Mouse (Mus musculus): ENCODE data around the gene Metap1. TPM values are rescaled to one million over a fixed set of nuclear protein-coding genes. Genes with fewer than 3 reads are reported as not detected.

Metap1 gene
- polyA plus RNA-seq, 2 experiments: 21.9 to 22.2 TPM

DNA sequence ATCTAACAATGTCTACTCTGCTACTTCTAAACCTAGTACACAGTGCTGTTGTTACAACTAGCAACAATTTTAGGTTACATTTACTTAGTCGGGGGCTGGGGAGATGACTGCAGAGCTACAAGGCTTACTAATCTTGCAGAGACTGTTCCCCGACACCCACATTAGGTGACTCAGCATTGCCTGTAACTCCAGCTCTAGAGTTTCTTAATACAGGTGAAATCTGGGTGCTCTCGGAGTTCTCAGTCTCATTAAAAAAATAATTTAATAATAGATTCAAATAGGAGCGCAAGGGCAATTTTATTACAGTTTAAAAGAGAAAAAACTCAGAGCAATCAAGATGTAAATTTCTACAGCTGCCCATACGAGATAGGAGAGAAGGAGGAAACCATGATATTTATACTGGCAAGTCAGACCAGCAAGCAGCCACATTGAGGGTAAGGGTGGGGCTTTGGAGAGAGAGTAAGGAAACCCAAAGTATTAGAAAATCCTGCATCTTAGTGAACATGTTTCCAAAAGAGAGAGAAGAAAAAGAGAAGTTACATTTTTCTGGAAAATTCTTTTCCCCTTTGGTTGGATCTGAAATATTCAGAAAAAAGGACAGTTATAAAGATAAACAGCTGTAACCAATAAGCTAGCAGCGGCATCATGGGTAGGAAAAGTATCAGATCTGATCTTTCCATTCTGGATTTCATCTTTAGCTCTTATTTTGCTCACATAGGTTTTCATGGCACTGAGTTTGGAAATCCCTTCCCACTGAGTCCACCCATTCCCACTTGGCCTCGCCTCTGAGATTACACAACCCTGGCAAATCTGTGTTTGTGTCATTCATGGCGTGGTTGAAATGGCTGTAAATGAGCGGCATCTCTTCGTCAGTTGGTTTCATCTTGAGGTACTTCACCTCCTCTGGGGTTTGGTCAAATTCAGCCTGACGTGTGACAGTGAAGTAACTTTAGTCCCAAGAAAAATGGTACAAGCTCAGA is 6.1 kb upstream of the Metap1 start:
- TF ChIP-seq EP300 (IDR thresholded peaks at IDR 0.05; ENCODE audit: low read depth): no peak
- TF ChIP-seq CTCF (IDR thresholded peaks at IDR 0.05; ENCODE audit: low read depth): no peak
- Histone ChIP-seq H3K4me3 (ENCODE audit: insufficient read depth in 1 of 2, low read depth in 2 of 2, low read length in 2 of 2) (no peak overlapping the region; a peak in 1 of 4 replicates), H3K4me1 (replicated peaks; ENCODE audit: control insufficient read depth in 2 of 2, insufficient read depth in 2 of 2, low read length in 1 of 2) (peaks cover 12 to 13% of the 10 kb centered on the region in 2 experiments), H3K9ac (replicated peaks) (peak overlapping the region; percentile 31; the same call in 1 of the 2 replicates), H3K27me3 (ENCODE audit: control insufficient read depth, insufficient read depth, low read length) (no peaks in the 10 kb centered on the region), H3K36me3 (replicated peaks; ENCODE audit: control insufficient read depth, insufficient read depth, low read depth) (no peaks in the 10 kb centered on the region), H3K9me3 (ENCODE audit: control insufficient read depth, low read length) (no peaks in the 10 kb centered on the region), H3K4me2 (ENCODE audit: low read depth) (peak overlapping the region; percentile 36), H3K27ac (peak overlapping the region; percentile 27; the same call in 1 of the 2 replicates)
- 37% methylated on average over 11 of the region's 11 CpGs for WGBS (ENCODE audit: insufficient replicate concordance)
- peak; percentile 63 for ATAC-seq (ENCODE audit: insufficient read depth)
- DNase-seq (ENCODE audit: low read depth in 3 of 3, low spot score in 3 of 3): no peak

DNA sequence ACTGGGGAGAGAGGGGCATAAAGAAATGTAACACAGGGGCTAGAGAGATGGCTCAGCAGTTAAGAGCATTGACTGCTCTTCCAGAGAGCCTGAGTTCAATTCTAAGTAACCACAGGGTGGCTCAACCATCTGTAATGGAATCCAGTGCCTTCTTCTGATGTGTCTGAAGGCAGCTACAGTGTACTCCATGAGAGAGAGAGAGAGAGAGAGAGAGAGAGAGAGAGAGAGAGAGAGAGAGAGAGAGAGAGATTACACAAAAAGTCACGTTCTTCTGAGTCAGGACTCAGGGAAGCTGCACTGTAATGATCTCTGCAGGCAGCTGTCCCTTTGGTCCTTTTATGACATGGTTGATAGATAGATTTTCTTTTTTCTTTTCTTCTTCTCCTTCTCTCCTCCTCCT is 5.2 kb upstream of the Metap1 start:
- Histone ChIP-seq H3K4me3 (ENCODE audit: insufficient read depth in 1 of 2, low read depth in 2 of 2, low read length in 2 of 2) (no peak overlapping the region), H3K4me1 (replicated peaks; ENCODE audit: control insufficient read depth in 2 of 2, insufficient read depth in 2 of 2, low read length in 1 of 2) (peaks cover 12 to 15% of the 10 kb centered on the region in 2 experiments), H3K9me3 (ENCODE audit: control insufficient read depth, low read length) (no peaks in the 10 kb centered on the region), H3K9ac (replicated peaks) (no peak overlapping the region), H3K4me2 (ENCODE audit: low read depth) (no peak overlapping the region; the same call in 1 of the 2 replicates), H3K27ac (peak overlapping the region; percentile 27; the same call in 1 of the 2 replicates), H3K27me3 (ENCODE audit: control insufficient read depth, insufficient read depth, low read length) (no peaks in the 10 kb centered on the region), H3K36me3 (replicated peaks; ENCODE audit: control insufficient read depth, insufficient read depth, low read depth) (no peaks in the 10 kb centered on the region)
- WGBS (ENCODE audit: insufficient replicate concordance): 21% methylated on average over 1 of the region's 1 CpGs
- DNase-seq (ENCODE audit: low read depth in 3 of 3, low spot score in 3 of 3): no peak
- no peak for TF ChIP-seq EP300 (IDR thresholded peaks at IDR 0.05; ENCODE audit: low read depth)
- TF ChIP-seq CTCF (IDR thresholded peaks at IDR 0.05; ENCODE audit: low read depth): no peak
- no peak for ATAC-seq (ENCODE audit: insufficient read depth)

- no peak overlapping the region for H3K4me3 ChIP-seq (ENCODE audit: insufficient read depth in 1 of 2, low read depth in 2 of 2, low read length in 2 of 2)
- H3K9ac ChIP-seq (replicated peaks): no peak overlapping the region
- peaks cover 12 to 15% of the 10 kb centered on the region in 2 experiments for H3K4me1 ChIP-seq (replicated peaks; ENCODE audit: control insufficient read depth in 2 of 2, insufficient read depth in 2 of 2, low read length in 1 of 2)
- H3K27ac ChIP-seq: no peak overlapping the region
- H3K4me2 ChIP-seq (ENCODE audit: low read depth): no peak overlapping the region
- no peaks in the 10 kb centered on the region for H3K27me3 ChIP-seq (ENCODE audit: control insufficient read depth, insufficient read depth, low read length)
- no peaks in the 10 kb centered on the region for H3K9me3 ChIP-seq (ENCODE audit: control insufficient read depth, low read length)
- no peak for DNase-seq (ENCODE audit: low read depth in 3 of 3, low spot score in 3 of 3)
- no peak for ATAC-seq (ENCODE audit: insufficient read depth)
- H3K36me3 ChIP-seq (replicated peaks; ENCODE audit: control insufficient read depth, insufficient read depth, low read depth): no peaks in the 10 kb centered on the region
- WGBS (ENCODE audit: insufficient replicate concordance): 41% methylated on average over 3 of the region's 3 CpGs
- no peak for TF ChIP-seq CTCF (IDR thresholded peaks at IDR 0.05; ENCODE audit: low read depth)
- no peak for TF ChIP-seq EP300 (IDR thresholded peaks at IDR 0.05; ENCODE audit: low read depth)
These were observed 4.4 kb upstream of the Metap1 start for GRCm38 (mm10) chr3:138493668-138494067.

DNA sequence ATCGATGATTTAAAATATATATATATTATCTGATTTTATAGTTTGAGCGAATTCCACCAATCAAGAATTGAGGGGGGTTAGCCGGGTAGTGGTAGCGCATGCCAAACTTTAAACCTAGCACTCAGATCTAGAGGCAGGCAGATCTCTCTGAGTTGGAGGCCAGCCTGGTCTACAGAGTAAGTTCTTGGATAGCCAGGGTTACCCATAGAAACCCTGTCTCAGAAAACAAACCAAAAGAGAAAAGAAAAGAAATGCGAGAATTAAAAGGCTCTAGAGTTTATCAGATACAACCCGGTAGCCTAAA is 671 bp upstream of the Metap1 start:
- ATAC-seq (ENCODE audit: insufficient read depth): no peak
- peak overlapping the region; percentile 40 for H3K27ac ChIP-seq
- whole genome bisulfite sequencing (ENCODE audit: insufficient replicate concordance): 2% methylated on average over 6 of the region's 6 CpGs
- peak overlapping the region; percentile 67 for H3K9ac ChIP-seq (replicated peaks)
- H3K4me3 ChIP-seq (ENCODE audit: insufficient read depth in 1 of 2, low read depth in 2 of 2, low read length in 2 of 2): peak overlapping the region; percentile 46 to 96; a peak in 3 of 4 replicates
- H3K36me3 ChIP-seq (replicated peaks; ENCODE audit: control insufficient read depth, insufficient read depth, low read depth): peaks cover 4% of the 10 kb centered on the region
- H3K27me3 ChIP-seq (ENCODE audit: control insufficient read depth, insufficient read depth, low read length): no peaks in the 10 kb centered on the region
- no peak for DNase-seq (ENCODE audit: low read depth in 3 of 3, low spot score in 3 of 3)
- TF ChIP-seq EP300 (IDR thresholded peaks at IDR 0.05; ENCODE audit: low read depth) (no peak), CTCF (IDR thresholded peaks at IDR 0.05; ENCODE audit: low read depth) (no peak)
- peaks cover 9 to 16% of the 10 kb centered on the region in 2 experiments for H3K4me1 ChIP-seq (replicated peaks; ENCODE audit: control insufficient read depth in 2 of 2, insufficient read depth in 2 of 2, low read length in 1 of 2)
- H3K4me2 ChIP-seq (ENCODE audit: low read depth): peak overlapping the region; percentile 91
- H3K9me3 ChIP-seq (ENCODE audit: control insufficient read depth, low read length): no peaks in the 10 kb centered on the region

Data from liver, embryonic 14.5 days (tissue).